9 mouse cellular contexts compared by ENCODE assay signal in genomic region chr6:72510686-72511421, GRCm38 (mm10). TPM values are rescaled to one million over a fixed set of nuclear protein-coding genes. Genes with fewer than 3 reads are reported as not detected.
A peak's percentile ranks its signal among the peaks of the same experiment; 100 is the strongest.
DNase-seq lines count a peak whose midpoint lies in the region; ATAC-seq lines count a peak whose summit lies in the region.
"Had no signal": no experiment of that assay in that cellular context is flagged by ENCODE, and none has a peak within 500 bp of the region (broad histone marks: within the 10 kb centered on the region; RNA-seq: fewer than 3 reads in every experiment).

No protein-coding gene starts in this region.

- no peaks in the 10 kb centered on the region for H3K9me3 ChIP-seq in lung, embryonic 15.5 days
- no peaks in the 10 kb centered on the region for H3K9me3 ChIP-seq in embryonic facial prominence, embryonic 12.5 days
- H3K9me3 ChIP-seq in hindbrain, embryonic 15.5 days = no peaks in the 10 kb centered on the region
- no peaks in the 10 kb centered on the region for H3K9me3 ChIP-seq in intestine, embryonic 15.5 days

- no peak for DNase-seq in lung, postnatal 4 days
- peak; percentile 22 for DNase-seq in naive thymus-derived CD4-positive, alpha-beta T cell, adult 2 months (ENCODE audit: low read depth)
- no peak for DNase-seq in spleen, postnatal 4 days (ENCODE audit: low spot score in 2 of 2)
- no peak for DNase-seq in ovary, postnatal 14 days (ENCODE audit: low spot score)
- DNase-seq: gastrocnemius, postnatal 14 days had no signal

- WGBS in lung, embryonic 15.5 days = 51% methylated on average over 6 of the region's 6 CpGs
- WGBS in embryonic facial prominence, embryonic 12.5 days = 68% methylated on average over 6 of the region's 6 CpGs
- WGBS in hindbrain, embryonic 15.5 days = 63% methylated on average over 6 of the region's 6 CpGs
- 64% methylated on average over 6 of the region's 6 CpGs for WGBS in intestine, embryonic 15.5 days

- H3K27ac ChIP-seq in lung, embryonic 15.5 days = peak overlapping the region; percentile 17; the same call in 1 of the 2 replicates
- H3K27ac ChIP-seq in embryonic facial prominence, embryonic 12.5 days = peak overlapping the region; percentile 36; the same call in 1 of the 2 replicates
- 0 out of 2 replicates have a peak overlapping the region, but pooled peaks have one; percentile 26 for H3K27ac ChIP-seq in hindbrain, embryonic 15.5 days (replicated peaks)
- no peak overlapping the region for H3K27ac ChIP-seq in intestine, embryonic 15.5 days

- H3K4me2 ChIP-seq in lung, embryonic 15.5 days = no peak overlapping the region
- H3K4me2 ChIP-seq in embryonic facial prominence, embryonic 12.5 days (replicated peaks) = no peak overlapping the region
- no peak overlapping the region for H3K4me2 ChIP-seq in hindbrain, embryonic 15.5 days
- no peak overlapping the region for H3K4me2 ChIP-seq in intestine, embryonic 15.5 days (replicated peaks)

- no peaks in the 10 kb centered on the region for H3K27me3 ChIP-seq in lung, embryonic 15.5 days
- no peaks in the 10 kb centered on the region for H3K27me3 ChIP-seq in embryonic facial prominence, embryonic 12.5 days
- H3K27me3 ChIP-seq in hindbrain, embryonic 15.5 days = no peaks in the 10 kb centered on the region
- H3K27me3 ChIP-seq in intestine, embryonic 15.5 days (replicated peaks) = no peaks in the 10 kb centered on the region

- ATAC-seq in lung, embryonic 15.5 days (ENCODE audit: borderline replicate concordance, extremely low read depth, low FRiP score, low TSS enrichment) = no peak
- ATAC-seq in embryonic facial prominence, embryonic 12.5 days (ENCODE audit: insufficient number of reproducible peaks, insufficient read depth, low FRiP score, low TSS enrichment) = no peak
- no peak for ATAC-seq in hindbrain, embryonic 15.5 days (ENCODE audit: low FRiP score, low read depth)
- ATAC-seq in intestine, embryonic 15.5 days = no peak

- no peak overlapping the region for H3K9ac ChIP-seq in lung, embryonic 15.5 days
- H3K9ac ChIP-seq in embryonic facial prominence, embryonic 12.5 days = no peak overlapping the region
- no peak overlapping the region for H3K9ac ChIP-seq in hindbrain, embryonic 15.5 days
- no peak overlapping the region for H3K9ac ChIP-seq in intestine, embryonic 15.5 days

- H3K4me1 ChIP-seq in lung, embryonic 15.5 days = peaks cover 40% of the 10 kb centered on the region
- H3K4me1 ChIP-seq in embryonic facial prominence, embryonic 12.5 days = peaks cover 19% of the 10 kb centered on the region; the same call in 1 of the 2 replicates
- peaks cover 34% of the 10 kb centered on the region for H3K4me1 ChIP-seq in hindbrain, embryonic 15.5 days (replicated peaks)
- peaks cover 29% of the 10 kb centered on the region for H3K4me1 ChIP-seq in intestine, embryonic 15.5 days (replicated peaks)

- no peaks in the 10 kb centered on the region for H3K36me3 ChIP-seq in lung, embryonic 15.5 days
- H3K36me3 ChIP-seq in embryonic facial prominence, embryonic 12.5 days = no peaks in the 10 kb centered on the region
- H3K36me3 ChIP-seq in hindbrain, embryonic 15.5 days = no peaks in the 10 kb centered on the region
- no peaks in the 10 kb centered on the region for H3K36me3 ChIP-seq in intestine, embryonic 15.5 days

- H3K4me3 ChIP-seq in lung, embryonic 15.5 days = no peak overlapping the region
- no peak overlapping the region for H3K4me3 ChIP-seq in embryonic facial prominence, embryonic 12.5 days
- H3K4me3 ChIP-seq in hindbrain, embryonic 15.5 days = no peak overlapping the region
- no peak overlapping the region for H3K4me3 ChIP-seq in intestine, embryonic 15.5 days (replicated peaks)

RNA-seq across cellular contexts. Expression of gene Sh2d6, which starts 10.7 kb away (rescaled TPM):
- polyA plus RNA-seq in lung, embryonic 15.5 days (2015; fragmentation: Nextera tagmentation; extraction: Ambion mirVana) = not detected in 2 replicates
- polyA plus RNA-seq in embryonic facial prominence, embryonic 12.5 days (2016; fragmentation: Nextera tagmentation; extraction: Ambion mirVana) = not detected in 2 replicates
- 0.26 and 0.63 TPM in 2 replicates for polyA plus RNA-seq in hindbrain, embryonic 15.5 days (2015; fragmentation: Nextera tagmentation; extraction: Ambion mirVana)
- polyA plus RNA-seq in intestine, embryonic 15.5 days (2015; fragmentation: Nextera tagmentation; extraction: Ambion mirVana) = 0.16 TPM in 1 of 2 replicates, not detected in the other

RNA-seq across cellular contexts. Expression of gene Capg, which starts 33.3 kb away (rescaled TPM):
- polyA plus RNA-seq in lung, embryonic 15.5 days (2015; fragmentation: Nextera tagmentation; extraction: Ambion mirVana) = 54.2 and 57.9 TPM in 2 replicates
- polyA plus RNA-seq in embryonic facial prominence, embryonic 12.5 days (2016; fragmentation: Nextera tagmentation; extraction: Ambion mirVana) = 25.9 and 28.0 TPM in 2 replicates
- 8.0 and 9.3 TPM in 2 replicates for polyA plus RNA-seq in hindbrain, embryonic 15.5 days (2015; fragmentation: Nextera tagmentation; extraction: Ambion mirVana)
- polyA plus RNA-seq in intestine, embryonic 15.5 days (2015; fragmentation: Nextera tagmentation; extraction: Ambion mirVana) = 33.5 and 36.0 TPM in 2 replicates
